ENCODE assay signal across 8 mouse cellular contexts in the genomic region with DNA sequence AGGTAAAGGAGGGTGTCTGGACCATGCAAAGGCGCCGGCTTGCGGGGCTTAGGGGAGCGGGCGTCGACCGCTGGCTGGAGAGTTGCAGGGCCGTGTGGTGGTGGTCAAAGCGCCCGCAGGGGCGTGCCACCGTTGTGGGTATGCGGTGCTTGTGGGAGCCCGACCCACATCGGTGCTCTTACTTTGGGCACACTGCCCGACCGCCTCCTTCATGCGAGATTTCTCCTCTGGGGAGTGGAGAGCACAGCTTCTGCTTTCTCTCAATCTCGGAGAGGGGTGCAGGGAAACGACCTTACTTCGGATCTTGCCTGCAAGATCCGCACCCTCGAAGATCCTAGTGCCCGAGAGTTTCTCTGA. TPM values are rescaled to one million over a fixed set of nuclear protein-coding genes. Genes with fewer than 3 reads are reported as not detected.
DNase-seq lines count a peak whose midpoint lies in the region; ATAC-seq and TF ChIP-seq lines count a peak whose summit lies in the region.

No protein-coding gene starts in this region.

- H3K9ac ChIP-seq in CH12.LX (ENCODE audit: insufficient read depth, low read depth): peak overlapping the region; percentile 55
- peak overlapping the region; percentile 75 for H3K9ac ChIP-seq in forebrain, embryonic 14.5 days (ENCODE audit: low read length)
- peak overlapping the region; percentile 71 for H3K9ac ChIP-seq in liver, embryonic 16.5 days (ENCODE audit: low read depth, low read length)

- no peak for TF ChIP-seq RAD21 in CH12.LX (IDR thresholded peaks at IDR 0.05; ENCODE audit: low read depth, low read length)

- no peaks in the 10 kb centered on the region for H3K9me3 ChIP-seq in heart, embryonic 10.5 days
- no peaks in the 10 kb centered on the region for H3K9me3 ChIP-seq in CH12.LX (replicated peaks; ENCODE audit: low read length)
- no peaks in the 10 kb centered on the region for H3K9me3 ChIP-seq in forebrain, embryonic 14.5 days (replicated peaks; ENCODE audit: control insufficient read depth, low read length)
- H3K9me3 ChIP-seq in liver, embryonic 16.5 days (replicated peaks; ENCODE audit: control insufficient read depth, low read length): no peaks in the 10 kb centered on the region

- no peak; the same call in 1 of the 2 replicates for ATAC-seq in forebrain, embryonic 14.5 days
- no peak for ATAC-seq in liver, embryonic 16.5 days (ENCODE audit: low read depth)

- no peaks in the 10 kb centered on the region; the same call in 1 of the 2 replicates for H3K27me3 ChIP-seq in heart, embryonic 10.5 days (ENCODE audit: insufficient read depth, poor library complexity, severe bottlenecking)
- peaks cover 63% of the 10 kb centered on the region for H3K27me3 ChIP-seq in CH12.LX (replicated peaks)
- H3K27me3 ChIP-seq in forebrain, embryonic 14.5 days (replicated peaks; ENCODE audit: control insufficient read depth, insufficient read depth, low read length): no peaks in the 10 kb centered on the region
- H3K27me3 ChIP-seq in liver, embryonic 16.5 days (ENCODE audit: control insufficient read depth, insufficient read depth, low read depth, low read length): no peaks in the 10 kb centered on the region

- TF ChIP-seq POLR2A in CH12.LX (IDR thresholded peaks at IDR 0.05; ENCODE audit: low read depth, low read length): no peak

- H3K4me2 ChIP-seq in CH12.LX (ENCODE audit: insufficient read depth, low read depth, poor library complexity, severe bottlenecking): peak overlapping the region; percentile 66
- peak overlapping the region; percentile 83 for H3K4me2 ChIP-seq in forebrain, embryonic 14.5 days (ENCODE audit: low read length)
- H3K4me2 ChIP-seq in liver, embryonic 16.5 days (ENCODE audit: low read depth, low read length): peak overlapping the region; percentile 98

- dilution Hi-C loops in CH12.LX (cut with MboI; ENCODE audit: extremely low pct_ligation_motif_present, extremely low pct_unique_long_range_greater_than_20kb, low sequenced_read_pairs): no loop called here

- under 1% methylated on average over 24 of the region's 24 CpGs for WGBS in heart, embryonic 10.5 days
- WGBS in forebrain, embryonic 14.5 days: 2% methylated on average over 24 of the region's 24 CpGs
- under 1% methylated on average over 24 of the region's 24 CpGs for WGBS in liver, embryonic 16.5 days (ENCODE audit: insufficient replicate concordance)

- no peaks in the 10 kb centered on the region for H3K79me2 ChIP-seq in CH12.LX (replicated peaks; ENCODE audit: control insufficient read depth, extremely low read depth, insufficient read depth, poor library complexity, severe bottlenecking)

- H3K27ac ChIP-seq in heart, embryonic 10.5 days: peak overlapping the region; percentile 82
- no peak overlapping the region for H3K27ac ChIP-seq in CH12.LX (ENCODE audit: insufficient read depth, low read depth)
- peak overlapping the region; percentile 64; the same call in 1 of the 2 replicates for H3K27ac ChIP-seq in forebrain, embryonic 14.5 days (ENCODE audit: low read depth, low read length)
- H3K27ac ChIP-seq in liver, embryonic 16.5 days (ENCODE audit: low read length): no peak overlapping the region

- intact Hi-C loops in heart, postnatal 14 days (cut with DNase I): loop anchor here (2.0 to 10.0 kb wide), 2 partner anchors 23 to 249 kb away; no protein-coding TSS in a partner anchor

- no peak for TF ChIP-seq CTCF in CH12.LX (conservative IDR thresholded peaks at IDR 0.05 in 1 of 2, IDR thresholded peaks at IDR 0.05 in 1 of 2; ENCODE audit: low read depth in 2 of 2, low read length in 2 of 2)

- in situ Hi-C loops in CH12.LX (cut with MboI; ENCODE audit: low pct_ligation_motif_present, low pct_unique_long_range_greater_than_20kb, low sequenced_read_pairs): no loop called here

- H3K4me1 ChIP-seq in heart, embryonic 10.5 days: peaks cover 67% of the 10 kb centered on the region
- peaks cover 8 to 14% of the 10 kb centered on the region in 2 experiments; a peak in 3 of 4 replicates for H3K4me1 ChIP-seq in CH12.LX (ENCODE audit: control insufficient read depth in 1 of 2, insufficient read depth in 2 of 2)
- H3K4me1 ChIP-seq in forebrain, embryonic 14.5 days (ENCODE audit: control insufficient read depth, insufficient read depth, low read length): peaks cover 3% of the 10 kb centered on the region; the same call in 1 of the 2 replicates
- H3K4me1 ChIP-seq in liver, embryonic 16.5 days (ENCODE audit: control insufficient read depth, low read depth, low read length): peaks cover 52% of the 10 kb centered on the region

- TF ChIP-seq EP300 in CH12.LX (IDR thresholded peaks at IDR 0.05; ENCODE audit: low read length): no peak

- H3K36me3 ChIP-seq in heart, embryonic 10.5 days: no peaks in the 10 kb centered on the region
- no peaks in the 10 kb centered on the region for H3K36me3 ChIP-seq in CH12.LX (replicated peaks in 1 of 2; ENCODE audit: control insufficient read depth in 1 of 2, insufficient read depth in 1 of 2, low read length in 1 of 2)
- no peaks in the 10 kb centered on the region for H3K36me3 ChIP-seq in forebrain, embryonic 14.5 days (ENCODE audit: control insufficient read depth, insufficient read depth, low read length)
- H3K36me3 ChIP-seq in liver, embryonic 16.5 days (ENCODE audit: control insufficient read depth, insufficient read depth): no peaks in the 10 kb centered on the region

- peak overlapping the region; percentile 67 for H3K4me3 ChIP-seq in heart, embryonic 10.5 days
- peak overlapping the region; percentile 43 to 55 (median 50) for H3K4me3 ChIP-seq in CH12.LX (replicated peaks in 1 of 3; ENCODE audit: low read depth in 2 of 3, low read length in 2 of 3, poor library complexity in 1 of 3)
- peak overlapping the region; percentile 62 for H3K4me3 ChIP-seq in forebrain, embryonic 14.5 days (ENCODE audit: low read depth, low read length)
- peak overlapping the region; percentile 66 for H3K4me3 ChIP-seq in liver, embryonic 16.5 days (ENCODE audit: low read depth, low read length)

- DNase-seq in heart, embryonic 10.5 days (ENCODE audit: low spot score): no peak
- no peak for DNase-seq in heart, postnatal 14 days
- no peak for DNase-seq in CH12.LX (ENCODE audit: extremely low read depth)
- DNase-seq in forebrain, embryonic 14.5 days (ENCODE audit: low spot score): no peak
- no peak for DNase-seq in adrenal gland, postnatal 25 days
- no peak for DNase-seq in testis, postnatal 14 days (ENCODE audit: low spot score)
- DNase-seq in left cerebral cortex, adult 18-20 months (ENCODE audit: low spot score in 2 of 2): no peak

TF ChIP-seq in CH12.LX, 34 proteins besides CTCF, POLR2A, EP300 and RAD21:
- TF ChIP-seq CHD1 (IDR thresholded peaks at IDR 0.05; ENCODE audit: low read depth, low read length) (no peak), ELF1 (IDR thresholded peaks at IDR 0.05; ENCODE audit: low read depth, low read length) (no peak), MAFK (IDR thresholded peaks at IDR 0.05; ENCODE audit: insufficient replicate concordance, low read length) (no peak), TCF12 (IDR thresholded peaks at IDR 0.05; ENCODE audit: low read depth, low read length) (no peak), CHD2 (IDR thresholded peaks at IDR 0.05; ENCODE audit: low read length) (0 out of 2 replicates have a peak, but pooled peaks have one; percentile 19), MYC (IDR thresholded peaks at IDR 0.05; ENCODE audit: low read depth, low read length) (no peak)
TF ChIP-seq in CH12.LX: peak in this region for 1.

RNA-seq across cellular contexts. Expression of gene Arl4d, which starts 0.3 kb away (rescaled TPM):
- 10.3 and 10.9 TPM in 2 replicates for polyA plus RNA-seq in heart, embryonic 10.5 days (2016; fragmentation: Nextera tagmentation; extraction: Ambion mirVana)
- total RNA-seq in heart, postnatal 14 days (2021): 10 to 100 TPM; 28.6 to 29.6 TPM
- total RNA-seq in CH12.LX (2012; rRNA removed): 0.81 and 1.1 TPM in 2 replicates
- 0.59 and 0.68 TPM in 2 replicates for total RNA-seq in CH12.LX (2014; rRNA removed)
- 1.1 and 1.2 TPM in 2 replicates for polyA plus RNA-seq in CH12.LX (2012; ENCODE audit: insufficient read length, low read depth)
- 40.5 and 42.7 TPM in 2 replicates for polyA plus RNA-seq in forebrain, embryonic 14.5 days (2014; fragmentation: Nextera tagmentation; extraction: Ambion mirVana)
- polyA plus RNA-seq in liver, embryonic 16.5 days (2015; fragmentation: Nextera tagmentation; extraction: Ambion mirVana): 0.99 and 1.3 TPM in 2 replicates
- 5.9 and 8.9 TPM in 2 replicates for total RNA-seq in adrenal gland, postnatal 25 days (2021)
- total RNA-seq in left cerebral cortex, adult 18-20 months (2021): 10 to 100 TPM; 34.7 to 37.2 TPM

RNA-seq across cellular contexts. Expression of gene Rdm1, which starts 38.6 kb away (rescaled TPM):
- 24.0 and 26.8 TPM in 2 replicates for polyA plus RNA-seq in heart, embryonic 10.5 days (2016; fragmentation: Nextera tagmentation; extraction: Ambion mirVana)
- 10 to 100 TPM; 32.1 to 35.6 TPM for total RNA-seq in heart, postnatal 14 days (2021)
- total RNA-seq in CH12.LX (2012; rRNA removed) (22.2 and 28.5 TPM in 2 replicates), CH12.LX (2014; rRNA removed) (18.5 and 19.2 TPM in 2 replicates)
- 9.6 and 12.3 TPM in 2 replicates for polyA plus RNA-seq in CH12.LX (2012; ENCODE audit: insufficient read length, low read depth)
- polyA plus RNA-seq in forebrain, embryonic 14.5 days (2014; fragmentation: Nextera tagmentation; extraction: Ambion mirVana): 32.7 and 38.5 TPM in 2 replicates
- polyA plus RNA-seq in liver, embryonic 16.5 days (2015; fragmentation: Nextera tagmentation; extraction: Ambion mirVana): 10.1 and 13.2 TPM in 2 replicates
- total RNA-seq in adrenal gland, postnatal 25 days (2021): 29.9 and 37.3 TPM in 2 replicates
- total RNA-seq in left cerebral cortex, adult 18-20 months (2021): 10 to 100 TPM in 1 of 2 experiments, 1 to 10 TPM in 1; 9.0 to 11.0 TPM

Comparison
In these comparisons a context has a peak if more than half of its experiments do, and no peak if none do; other contexts are left out.
1. H3K27ac ChIP-seq: peak in heart, embryonic 10.5 days (single experiment) and forebrain, embryonic 14.5 days (single experiment); none in CH12.LX (single experiment) and liver, embryonic 16.5 days (single experiment).
2. Peak in every context shown above with its lines, with median percentiles within 50 percentile points of each other: H3K4me3 ChIP-seq, H3K4me2 ChIP-seq and H3K9ac ChIP-seq.